Mouse (Mus musculus): Measurements from ENCODE around the gene Tcp11.

The Tcp11 gene

DNA sequence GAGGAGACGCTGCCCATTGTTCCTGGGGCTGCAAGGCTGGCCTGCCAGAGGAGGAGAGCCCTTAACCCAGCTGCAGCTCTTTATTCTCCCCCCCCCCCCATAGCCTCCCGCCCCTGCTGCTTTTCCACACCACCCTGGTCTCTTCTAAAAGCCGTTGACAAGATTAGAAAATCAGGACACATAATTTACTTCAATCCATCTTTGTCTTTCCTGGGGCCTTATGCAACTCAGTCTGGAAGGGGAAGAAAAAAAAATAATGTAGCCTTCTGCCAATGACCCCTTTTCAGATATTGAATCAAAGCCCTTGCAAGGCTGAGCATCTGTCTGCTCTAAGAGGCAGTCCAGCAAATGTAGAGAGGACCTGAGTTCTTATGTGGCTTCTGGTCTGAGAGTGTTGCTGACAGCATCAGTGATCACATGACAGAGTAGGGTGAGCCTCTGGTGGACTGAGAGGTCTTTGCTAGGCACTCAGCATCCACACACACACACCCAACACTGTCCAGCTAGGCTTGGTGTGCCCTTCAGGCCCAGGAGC lies 47.3 kb downstream of the Tcp11 start:
- TF ChIP-seq GATA4 (IDR thresholded peaks at IDR 0.05; ENCODE audit: insufficient replicate concordance, low read length) = no peak

DNA sequence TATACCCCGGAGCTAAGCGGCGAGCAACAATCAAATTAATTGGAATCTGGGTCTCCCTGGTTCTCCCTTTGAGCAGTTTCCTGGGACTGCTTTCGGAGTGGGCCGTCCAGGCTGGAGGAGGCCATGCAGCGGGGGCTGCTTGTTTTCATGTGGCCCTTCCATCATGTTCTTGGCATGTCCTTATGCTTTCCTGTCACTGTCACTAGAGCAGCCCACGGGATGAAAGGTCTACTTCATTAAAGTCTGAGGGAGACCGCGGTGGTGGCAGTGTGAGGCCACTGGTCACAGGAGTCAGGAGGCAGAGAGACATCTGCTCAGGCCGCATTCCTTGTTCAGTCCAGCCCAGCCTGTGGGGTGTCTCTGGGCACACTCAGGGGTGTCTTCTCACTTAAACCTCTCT lies 48.2 kb downstream of the Tcp11 start:
- no peak for TF ChIP-seq GATA4 (IDR thresholded peaks at IDR 0.05; ENCODE audit: insufficient replicate concordance, low read length)

GRCm38 (mm10) chr17:28031281-28031941 lies 49.0 kb downstream of the Tcp11 start:
- TF ChIP-seq GATA4 (IDR thresholded peaks at IDR 0.05; ENCODE audit: insufficient replicate concordance, low read length) = 0 out of 2 replicates have a peak, but pooled peaks have one; percentile 31

- TF ChIP-seq GATA4 (IDR thresholded peaks at IDR 0.05; ENCODE audit: insufficient replicate concordance, low read length) = no peak
Measured at GRCm38 (mm10) chr17:28030446-28030845, 50.0 kb downstream of the Tcp11 start.

DNA sequence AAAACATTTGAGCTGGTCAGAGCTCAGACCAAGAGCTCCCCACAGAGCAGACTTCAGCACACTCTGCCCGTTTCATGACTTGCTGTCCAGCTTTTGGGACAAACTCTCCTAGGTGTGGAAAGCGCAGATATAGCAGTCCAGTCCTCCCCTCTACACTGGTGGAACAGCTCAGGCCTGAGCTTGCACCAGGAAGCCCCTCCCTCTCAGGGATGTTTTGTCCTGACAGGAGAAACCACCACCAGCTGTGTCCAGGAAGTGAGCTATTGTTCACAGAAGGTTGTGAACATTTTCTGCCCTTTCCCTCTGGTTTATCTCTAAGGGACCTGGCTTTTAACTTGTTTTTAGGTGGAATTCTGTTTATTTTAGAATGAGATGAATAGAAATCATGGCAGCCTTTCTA lies 51.1 kb downstream of the Tcp11 start:
- TF ChIP-seq GATA4 (IDR thresholded peaks at IDR 0.05; ENCODE audit: insufficient replicate concordance, low read length) = peak; percentile 43; the same call in 1 of the 2 replicates

GRCm38 (mm10) chr17:28028236-28028635 lies 52.2 kb downstream of the Tcp11 start:
- TF ChIP-seq GATA4 (IDR thresholded peaks at IDR 0.05; ENCODE audit: insufficient replicate concordance, low read length) = no peak

- no peak for TF ChIP-seq GATA4 (IDR thresholded peaks at IDR 0.05; ENCODE audit: insufficient replicate concordance, low read length)
Measured at GRCm38 (mm10) chr17:28027197-28027596, 53.2 kb downstream of the Tcp11 start.

DNA sequence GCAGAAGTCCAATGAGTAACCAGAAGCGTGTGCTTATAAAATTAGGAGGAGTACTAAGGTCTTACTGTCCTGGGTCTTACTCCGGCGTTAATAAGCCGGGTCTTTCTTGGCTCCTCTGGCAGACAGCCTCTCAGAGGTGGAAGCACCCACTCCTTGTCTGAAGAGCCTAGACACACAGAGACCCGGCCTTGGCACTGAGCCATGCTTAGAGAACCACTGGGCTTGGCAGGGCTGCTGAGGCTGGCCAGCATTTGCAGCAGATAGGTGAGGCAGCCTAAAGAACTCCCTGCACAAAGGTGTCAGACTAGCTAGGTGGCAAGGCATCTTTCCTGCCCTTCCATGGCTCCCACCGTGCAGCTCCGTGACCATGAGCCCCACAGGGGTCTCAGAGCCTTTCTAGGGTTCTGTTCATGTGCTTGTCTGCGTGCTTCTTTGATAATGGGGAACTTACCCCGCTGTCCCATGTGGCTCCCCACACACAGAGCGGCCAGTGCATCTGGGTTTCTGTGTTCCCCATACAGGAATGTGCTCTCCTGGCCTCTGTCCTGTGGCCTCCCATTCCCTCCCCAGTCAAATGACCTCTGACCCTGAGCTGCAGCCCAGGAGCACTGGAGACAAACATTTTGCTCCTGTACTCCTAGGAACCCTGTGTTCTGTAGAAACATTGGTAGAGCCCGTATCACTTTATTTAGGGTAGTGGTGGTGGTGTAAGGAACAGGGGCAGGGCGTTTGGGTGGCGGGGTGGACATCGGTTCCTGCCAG lies 54.1 kb downstream of the Tcp11 start:
- no peak for TF ChIP-seq GATA4 (IDR thresholded peaks at IDR 0.05; ENCODE audit: insufficient replicate concordance, low read length)

DNA sequence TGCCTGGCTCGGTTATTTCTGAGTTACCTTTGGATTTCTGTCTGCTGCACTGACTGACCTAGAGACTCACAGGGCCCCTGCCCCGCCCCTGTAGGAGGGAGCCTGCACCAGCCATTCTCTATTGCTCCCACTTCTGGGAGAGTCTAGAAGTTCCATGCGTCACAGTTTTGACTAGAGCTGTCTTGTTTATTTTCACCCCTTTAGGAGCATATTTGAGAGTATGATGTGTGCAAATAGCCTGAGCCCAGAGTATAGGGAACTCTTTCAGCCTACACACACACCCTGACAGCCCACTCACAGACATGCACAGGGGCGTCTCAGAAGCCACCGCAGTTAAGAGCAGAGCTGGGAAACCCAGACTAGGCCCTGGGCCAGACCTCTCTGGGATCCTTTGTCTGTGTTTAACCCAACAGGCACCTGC lies 54.9 kb downstream of the Tcp11 start:
- TF ChIP-seq GATA4 (IDR thresholded peaks at IDR 0.05; ENCODE audit: insufficient replicate concordance, low read length) = no peak

DNA sequence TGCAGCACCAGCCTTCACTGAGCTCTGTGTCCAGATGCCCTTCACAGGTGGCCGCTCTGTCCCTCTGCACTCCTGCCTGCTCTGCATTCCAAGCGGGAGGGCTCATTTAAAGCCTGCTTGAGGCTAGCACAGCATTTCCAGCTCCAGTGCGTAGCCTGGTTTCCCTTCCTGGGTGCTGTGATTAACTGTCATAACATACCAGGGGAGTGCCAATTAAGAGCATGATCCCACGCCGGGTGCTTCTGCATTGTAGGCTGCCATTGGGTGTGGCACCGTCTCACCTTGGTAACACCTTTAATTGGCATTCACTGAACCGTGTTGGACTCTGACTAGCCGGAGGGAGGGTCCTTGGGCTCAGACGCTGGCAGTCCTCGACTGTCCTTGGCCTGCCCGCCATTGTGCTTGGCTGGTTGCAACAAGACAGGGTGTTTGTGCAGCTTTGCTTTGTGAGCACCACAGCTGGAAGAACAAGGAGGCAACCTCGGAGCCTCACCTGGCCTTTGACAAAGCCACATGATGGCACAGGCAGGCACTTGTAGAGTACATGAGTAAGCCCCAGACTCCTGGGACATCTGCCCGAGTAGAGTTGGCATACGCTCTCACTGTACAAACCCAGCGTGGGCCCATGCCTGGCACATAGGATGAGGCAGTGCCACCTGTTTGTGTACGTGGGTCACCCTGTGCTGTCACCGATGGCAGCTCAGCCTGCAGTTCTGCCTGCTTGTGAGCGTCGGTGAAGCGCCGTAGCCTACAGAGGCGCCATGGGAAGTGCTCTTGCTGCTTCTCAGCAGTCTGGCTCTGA lies 57.4 kb downstream of the Tcp11 start:
- no peak for TF ChIP-seq GATA4 (IDR thresholded peaks at IDR 0.05; ENCODE audit: insufficient replicate concordance, low read length)

DNA sequence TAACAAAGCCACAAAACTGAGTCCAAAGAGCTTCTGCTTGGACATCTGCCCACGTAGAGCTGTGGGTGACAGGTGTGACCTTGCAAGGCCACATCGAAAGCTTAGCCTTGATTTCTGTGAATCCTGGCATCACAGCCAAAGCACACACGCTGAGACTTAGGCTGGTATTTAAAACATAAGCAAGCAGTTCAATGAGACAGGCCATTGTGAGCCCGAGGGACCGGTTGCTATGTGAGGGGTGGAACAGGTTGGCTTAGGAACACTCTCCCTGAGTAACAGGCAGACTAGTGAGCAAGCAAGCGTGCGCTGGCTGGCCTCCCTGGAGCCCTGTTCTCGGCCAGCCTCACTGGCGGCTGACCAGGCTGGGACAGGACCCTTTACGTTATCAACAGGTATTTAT lies 58.5 kb downstream of the Tcp11 start:
- TF ChIP-seq GATA4 (IDR thresholded peaks at IDR 0.05; ENCODE audit: insufficient replicate concordance, low read length) = no peak

DNA sequence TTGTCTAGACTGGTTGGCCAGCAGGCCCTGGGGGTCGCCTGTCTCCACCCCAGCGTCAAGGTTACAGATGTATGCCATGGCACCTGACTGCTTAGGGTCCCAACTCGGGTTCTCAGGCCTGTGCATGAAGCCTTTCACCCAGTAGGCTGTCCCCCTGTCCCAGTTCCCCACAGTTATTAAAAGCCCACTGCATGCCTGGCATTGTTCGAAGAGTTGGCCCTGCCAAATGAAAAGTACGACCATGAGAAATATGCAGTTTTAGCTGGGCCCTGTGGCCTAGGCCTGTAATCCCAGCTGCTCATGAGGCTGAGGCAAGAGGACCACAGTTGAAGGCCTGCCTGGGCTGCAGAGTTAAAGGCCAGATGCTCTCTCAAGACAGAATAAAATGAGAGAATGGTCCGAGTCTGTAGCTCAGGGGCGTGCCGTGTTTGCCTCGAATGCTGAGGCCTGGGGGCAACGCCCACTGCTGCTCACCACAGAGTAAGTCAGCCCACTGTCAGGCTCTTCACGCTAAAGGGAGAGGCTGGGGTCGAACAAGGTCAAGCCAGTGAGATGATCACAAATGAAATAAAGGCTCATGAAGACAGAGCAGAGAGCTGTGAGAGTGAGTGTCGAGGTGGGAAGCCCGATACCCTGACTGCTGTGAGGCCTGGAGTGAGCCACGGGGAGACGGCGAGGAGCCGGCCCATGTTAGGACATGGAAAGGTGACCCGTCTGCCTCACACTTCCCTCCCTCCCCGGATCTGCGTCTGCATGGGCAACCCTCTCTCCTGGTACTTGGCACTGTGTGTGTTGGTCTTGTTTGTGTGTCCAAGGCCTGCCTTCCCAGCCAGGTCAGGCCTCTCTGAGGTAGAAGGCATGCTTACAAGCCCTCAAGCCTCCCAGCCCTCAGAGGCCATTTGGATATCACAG lies 60.4 kb downstream of the Tcp11 start:
- TF ChIP-seq GATA4 (IDR thresholded peaks at IDR 0.05; ENCODE audit: insufficient replicate concordance, low read length) = no peak

- TF ChIP-seq GATA4 (IDR thresholded peaks at IDR 0.05; ENCODE audit: insufficient replicate concordance, low read length) = no peak
Measured at GRCm38 (mm10) chr17:28018776-28019175, 61.7 kb downstream of the Tcp11 start.

- no peak for TF ChIP-seq GATA4 (IDR thresholded peaks at IDR 0.05; ENCODE audit: insufficient replicate concordance, low read length)
Measured at GRCm38 (mm10) chr17:28018344-28018743, 62.1 kb downstream of the Tcp11 start.

All from liver, adult (tissue).